Mouse (Mus musculus) midbrain, embryonic 11.5 days (tissue): ENCODE results near the gene Dnajc28. TPM values are rescaled to one million over a fixed set of nuclear protein-coding genes. Genes with fewer than 3 reads are reported as not detected.

Experiments used
- ATAC-seq: fragments of 200-750 bp; cut with Nextera tagmentation; 2 replicates; pipeline ENCODE4 v1.8.0; 2017; ENCODE audit warnings: moderate TSS enrichment, moderate library complexity; ENCODE audit not compliant: low FRiP score
- DNase-seq: peaks from one replicate; pipeline ENCODE4 v3.0.0; 2015; ENCODE audit warnings: low spot score; ENCODE audit errors: missing footprints
- H3K27ac ChIP-seq: fragments of 300-500 bp; sonication (generic); 2 replicates; pipeline ENCODE4 v1.5.1; 2014; ENCODE audit warnings: low read depth, low read length
- H3K27me3 ChIP-seq: fragments of 300-500 bp; sonication (generic); 2 replicates; pipeline ENCODE4 v1.6.1; 2014; ENCODE audit warnings: mild to moderate bottlenecking, low read length, moderate library complexity, mixed read lengths; ENCODE audit not compliant: control insufficient read depth, insufficient read depth
- H3K36me3 ChIP-seq: fragments of 300-500 bp; sonication (generic); 2 replicates; pipeline ENCODE4 v1.6.1; 2014; ENCODE audit warnings: mild to moderate bottlenecking, low read length, moderate library complexity, mixed read lengths; ENCODE audit not compliant: control insufficient read depth, insufficient read depth
- H3K4me1 ChIP-seq: fragments of 300-500 bp; sonication (generic); 2 replicates; pipeline ENCODE4 v1.6.1; 2014; ENCODE audit warnings: low read length; ENCODE audit not compliant: control insufficient read depth, insufficient read depth
- H3K4me2 ChIP-seq: fragments of 300-500 bp; sonication (generic); 2 replicates; pipeline ENCODE4 v1.6.1; 2014; ENCODE audit warnings: mild to moderate bottlenecking, moderate library complexity
- H3K4me3 ChIP-seq: fragments of 300-500 bp; sonication (generic); 2 replicates; pipeline ENCODE4 v1.5.1; 2014; ENCODE audit warnings: low read depth, low read length
- H3K9ac ChIP-seq: fragments of 300-500 bp; sonication (generic); 2 replicates; pipeline ENCODE4 v1.6.1; 2014; ENCODE audit warnings: low read length
- H3K9me3 ChIP-seq: fragments of 300-500 bp; sonication (generic); 2 replicates; pipeline ENCODE4 v1.6.1; 2016; ENCODE audit warnings: low read length; ENCODE audit not compliant: control insufficient read depth
- WGBS: fragments of 180-500 bp; shearing (Covaris S2); extraction: QIAGEN DNeasy Blood & Tissue Kit; methylation state at CpG from one replicate; pipeline ENCODE4 v1.1.7; 2014; 5-methylcytosine and 5-hydroxymethylcytosine counted together
- polyA plus RNA-seq: library from polyadenylated mRNA; unstranded; fragments of >200 nt; fragmentation: Nextera tagmentation; extraction: Ambion mirVana; gene quantifications from 2 replicates; pipeline ENCODE4 v1.2.1, GENCODE M21; 2014

Dnajc28 gene
- polyA plus RNA-seq, 1 experiment from 2014 or later: 6.0 TPM

- Histone ChIP-seq H3K4me3 (no peak overlapping the region), H3K27ac (no peak overlapping the region), H3K4me2 (no peak overlapping the region), H3K9me3 (no peaks in the 10 kb centered on the region), H3K36me3 (no peaks in the 10 kb centered on the region), H3K4me1 (no peaks in the 10 kb centered on the region), H3K27me3 (no peaks in the 10 kb centered on the region), H3K9ac (no peak overlapping the region)
- ATAC-seq (no peak), DNase-seq (no peak)
- WGBS: 92% methylated on average over 3 of the region's 3 CpGs
Observed at GRCm38 (mm10) chr16:91588703-91589102, 30.1 kb downstream of the Dnajc28 start.

GRCm38 (mm10) chr16:91587730-91588453 is 30.9 kb downstream of the Dnajc28 start:
- H3K4me3 ChIP-seq: no peak overlapping the region
- WGBS: 61% methylated on average over 6 of the region's 6 CpGs
- no peaks in the 10 kb centered on the region for H3K9me3 ChIP-seq
- H3K9ac ChIP-seq: no peak overlapping the region
- DNase-seq: no peak
- ATAC-seq: no peak
- no peak overlapping the region for H3K27ac ChIP-seq
- no peaks in the 10 kb centered on the region for H3K36me3 ChIP-seq
- no peaks in the 10 kb centered on the region for H3K27me3 ChIP-seq
- no peaks in the 10 kb centered on the region for H3K4me1 ChIP-seq
- H3K4me2 ChIP-seq: no peak overlapping the region

DNA sequence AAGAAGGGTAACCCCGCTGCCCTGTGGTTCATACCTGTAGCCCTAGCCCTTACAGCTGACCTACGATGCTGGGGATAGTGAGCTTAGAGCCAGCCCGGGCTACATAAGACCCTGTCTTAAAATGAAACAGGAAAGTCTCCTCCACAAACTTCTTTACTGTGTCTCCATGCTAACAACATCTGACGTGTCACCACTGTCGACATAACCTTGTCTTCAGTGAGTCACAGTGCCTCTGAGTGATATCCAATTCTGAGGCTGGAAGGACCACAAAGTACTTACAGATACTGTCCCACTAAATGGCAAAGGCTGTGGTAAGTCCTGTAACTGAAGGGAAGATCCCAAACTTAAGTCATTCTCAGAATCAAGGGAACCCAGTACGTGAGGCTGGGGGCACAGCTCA is 32.6 kb downstream of the Dnajc28 start:
- H3K9ac ChIP-seq: no peak overlapping the region
- 93% methylated on average over 6 of the region's 6 CpGs for WGBS
- no peaks in the 10 kb centered on the region for H3K4me1 ChIP-seq
- peaks cover under 1% of the 10 kb centered on the region; the same call in 1 of the 2 replicates for H3K36me3 ChIP-seq
- ATAC-seq (no peak), DNase-seq (no peak)
- H3K27me3 ChIP-seq: no peaks in the 10 kb centered on the region
- H3K27ac ChIP-seq: no peak overlapping the region
- no peaks in the 10 kb centered on the region for H3K9me3 ChIP-seq
- no peak overlapping the region for H3K4me3 ChIP-seq
- H3K4me2 ChIP-seq: no peak overlapping the region

DNA sequence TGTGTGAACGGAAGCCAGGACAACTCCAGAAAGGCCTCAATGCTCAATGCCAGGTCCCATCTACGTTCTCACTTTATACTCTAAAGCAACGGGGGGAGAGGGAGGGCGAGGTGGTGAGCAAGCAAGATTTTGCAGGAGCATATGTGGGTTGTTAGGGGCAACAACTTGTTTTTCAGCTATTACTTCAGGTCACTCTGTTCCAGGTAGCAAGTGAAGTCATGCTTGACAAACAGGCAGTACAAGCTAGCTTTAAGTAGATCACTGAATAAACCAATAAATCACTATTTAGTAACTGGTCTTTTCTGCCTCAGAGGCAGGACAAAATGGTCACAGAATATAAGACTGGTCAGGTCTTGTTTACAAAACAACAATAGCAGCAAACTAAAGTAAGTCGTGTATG is 33.2 kb downstream of the Dnajc28 start:
- Histone ChIP-seq H3K9me3 (no peaks in the 10 kb centered on the region), H3K9ac (no peak overlapping the region), H3K4me2 (no peak overlapping the region), H3K4me3 (no peak overlapping the region), H3K4me1 (no peaks in the 10 kb centered on the region), H3K27me3 (no peaks in the 10 kb centered on the region), H3K27ac (no peak overlapping the region), H3K36me3 (peaks cover 3% of the 10 kb centered on the region; the same call in 1 of the 2 replicates)
- DNase-seq: no peak
- WGBS: 83% methylated on average over 5 of the region's 5 CpGs
- no peak for ATAC-seq

DNA sequence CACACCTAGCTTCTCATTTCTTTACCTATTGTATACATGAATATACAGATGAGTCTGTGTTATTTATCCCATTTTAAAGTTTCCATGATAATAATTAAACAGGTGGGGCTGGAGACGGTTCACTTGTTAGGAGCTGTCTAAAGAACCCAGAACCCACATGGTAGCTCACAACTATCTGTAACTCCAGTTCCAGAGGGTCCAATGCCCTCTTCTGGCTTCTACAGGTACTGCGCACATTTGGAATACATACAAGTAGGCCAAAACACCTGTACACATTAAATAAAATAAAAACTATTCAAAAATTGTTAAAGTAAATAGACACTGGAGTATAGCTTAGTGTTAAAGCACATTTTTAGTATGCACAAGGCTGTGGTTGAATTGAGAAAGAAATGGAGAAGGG is 36.5 kb downstream of the Dnajc28 start:
- H3K4me1 ChIP-seq: no peaks in the 10 kb centered on the region
- no peak overlapping the region for H3K9ac ChIP-seq
- H3K4me2 ChIP-seq: no peak overlapping the region
- DNase-seq (no peak), ATAC-seq (no peak)
- 76% methylated on average over 2 of the region's 2 CpGs for WGBS
- no peaks in the 10 kb centered on the region for H3K27me3 ChIP-seq
- no peak overlapping the region for H3K27ac ChIP-seq
- no peaks in the 10 kb centered on the region for H3K9me3 ChIP-seq
- H3K36me3 ChIP-seq: peaks cover 3% of the 10 kb centered on the region; the same call in 1 of the 2 replicates
- no peak overlapping the region for H3K4me3 ChIP-seq

DNA sequence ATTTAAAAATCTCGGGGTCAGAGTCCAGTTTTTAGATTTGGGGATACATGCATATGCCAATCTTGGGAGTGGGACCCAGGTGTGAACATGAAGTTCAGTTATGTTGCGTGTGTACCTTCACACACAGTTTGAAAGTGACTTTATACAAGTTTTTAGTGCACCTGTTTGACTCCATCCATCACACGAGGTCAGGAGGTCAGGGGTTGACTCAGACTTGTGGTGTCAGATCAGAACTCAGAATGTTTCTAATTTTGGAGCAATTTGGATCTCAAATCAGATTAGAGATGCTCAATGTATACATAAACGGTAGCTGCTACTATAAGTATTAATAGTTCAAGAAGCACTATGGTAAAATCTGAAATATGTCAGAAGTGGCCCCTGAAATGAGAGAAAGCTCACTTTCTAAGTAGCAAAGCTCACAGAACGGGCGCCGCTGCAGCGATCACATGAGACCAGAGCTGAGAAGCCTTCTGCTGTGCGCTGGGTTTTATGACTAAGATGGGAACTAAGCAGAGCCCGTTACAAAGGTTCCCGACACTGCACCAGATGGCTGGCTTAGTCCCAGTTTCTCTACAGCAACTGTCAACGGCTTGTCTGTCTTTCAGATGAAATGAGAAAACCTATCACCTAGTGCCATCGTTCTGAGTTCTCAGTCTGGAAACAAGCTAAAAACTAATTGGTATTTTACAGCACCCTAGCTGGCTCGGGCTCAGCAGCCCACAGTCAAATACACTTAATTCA is 39.7 kb downstream of the Dnajc28 start:
- Histone ChIP-seq H3K4me2 (no peak overlapping the region), H3K9ac (no peak overlapping the region), H3K4me3 (no peak overlapping the region), H3K27ac (no peak overlapping the region), H3K9me3 (no peaks in the 10 kb centered on the region), H3K27me3 (no peaks in the 10 kb centered on the region), H3K36me3 (peaks cover 3% of the 10 kb centered on the region; the same call in 1 of the 2 replicates), H3K4me1 (no peaks in the 10 kb centered on the region)
- ATAC-seq (no peak), DNase-seq (no peak)
- WGBS: 89% methylated on average over 14 of the region's 14 CpGs

GRCm38 (mm10) chr16:91575151-91575550 is 43.7 kb downstream of the Dnajc28 start:
- no peak for DNase-seq
- Histone ChIP-seq H3K9ac (no peak overlapping the region), H3K4me3 (no peak overlapping the region), H3K4me1 (no peaks in the 10 kb centered on the region), H3K27ac (no peak overlapping the region; the same call in 1 of the 2 replicates), H3K27me3 (no peaks in the 10 kb centered on the region), H3K4me2 (no peak overlapping the region), H3K9me3 (no peaks in the 10 kb centered on the region), H3K36me3 (no peaks in the 10 kb centered on the region)
- 79% methylated on average over 13 of the region's 13 CpGs for WGBS
- no peak for ATAC-seq

- no peak overlapping the region for H3K4me3 ChIP-seq
- H3K36me3 ChIP-seq: no peaks in the 10 kb centered on the region
- no peak overlapping the region for H3K4me2 ChIP-seq
- no peak overlapping the region for H3K9ac ChIP-seq
- DNase-seq (no peak), ATAC-seq (no peak)
- WGBS: 77% methylated on average over 3 of the region's 3 CpGs
- no peaks in the 10 kb centered on the region for H3K9me3 ChIP-seq
- H3K27me3 ChIP-seq: no peaks in the 10 kb centered on the region
- H3K27ac ChIP-seq: no peak overlapping the region
- no peaks in the 10 kb centered on the region for H3K4me1 ChIP-seq
Observed at GRCm38 (mm10) chr16:91571105-91571504, 47.7 kb downstream of the Dnajc28 start.

- no peak for DNase-seq
- Histone ChIP-seq H3K36me3 (no peaks in the 10 kb centered on the region), H3K4me2 (no peak overlapping the region), H3K4me1 (no peaks in the 10 kb centered on the region), H3K27me3 (no peaks in the 10 kb centered on the region), H3K27ac (no peak overlapping the region), H3K9ac (no peak overlapping the region), H3K9me3 (no peaks in the 10 kb centered on the region), H3K4me3 (no peak overlapping the region)
- ATAC-seq: no peak
- WGBS: 91% methylated on average over 10 of the region's 10 CpGs
Observed at GRCm38 (mm10) chr16:91568960-91569359, 49.9 kb downstream of the Dnajc28 start.
